Comparison of ENCODE assay signal across 8 mouse cellular contexts in genomic region chr10:43577299-43577996, GRCm38 (mm10). TPM values are rescaled to one million over a fixed set of nuclear protein-coding genes. Genes with fewer than 3 reads are reported as not detected.
DNase-seq lines count a peak whose midpoint lies in the region; ATAC-seq and TF ChIP-seq lines count a peak whose summit lies in the region.

No protein-coding gene starts in this region.

- intact Hi-C loops in left cerebral cortex, postnatal 14 days (cut with DNase I): loop anchor here (5.0 to 10.0 kb wide), 2 partner anchors 325 to 657 kb away; partner anchors contain the start of genes Qrsl1 and Rtn4ip1

- TF ChIP-seq CTCF in forebrain, postnatal 0 days (IDR thresholded peaks at IDR 0.05; ENCODE audit: low read depth): peak; percentile 21; the same call in 1 of the 2 replicates

- H3K36me3 ChIP-seq in forebrain, postnatal 0 days (ENCODE audit: insufficient read depth): no peaks in the 10 kb centered on the region
- peaks cover 15% of the 10 kb centered on the region for H3K36me3 ChIP-seq in limb, embryonic 10.5 days
- H3K36me3 ChIP-seq in midbrain, embryonic 10.5 days: peaks cover 10% of the 10 kb centered on the region

- H3K27ac ChIP-seq in forebrain, postnatal 0 days (ENCODE audit: low read depth, low read length): no peak overlapping the region
- peak overlapping the region; percentile 100 for H3K27ac ChIP-seq in limb, embryonic 10.5 days
- peak overlapping the region; percentile 94 for H3K27ac ChIP-seq in midbrain, embryonic 10.5 days (replicated peaks)

- H3K4me2 ChIP-seq in forebrain, postnatal 0 days (ENCODE audit: low read depth): peak overlapping the region; percentile 90

- peak; percentile 39 to 43 for DNase-seq in B cell, adult 2 months
- DNase-seq in adrenal gland, postnatal 14 days: peak; percentile 60
- DNase-seq in forebrain, postnatal 0 days: no peak
- DNase-seq in limb, embryonic 10.5 days (ENCODE audit: low spot score): peak; percentile 74
- DNase-seq in midbrain, embryonic 10.5 days (ENCODE audit: low spot score): peak; percentile 56
- peak; percentile 55 for DNase-seq in thymus, postnatal 14 days
- no peak for DNase-seq in left cerebral cortex, postnatal 14 days (ENCODE audit: low spot score in 2 of 2)
- no peak for DNase-seq in MN1 (ENCODE audit: low spot score)

- peaks cover 5% of the 10 kb centered on the region; the same call in 1 of the 2 replicates for H3K4me1 ChIP-seq in forebrain, postnatal 0 days (ENCODE audit: insufficient read depth)
- H3K4me1 ChIP-seq in limb, embryonic 10.5 days: peaks cover 21% of the 10 kb centered on the region
- H3K4me1 ChIP-seq in midbrain, embryonic 10.5 days: peaks cover 35% of the 10 kb centered on the region

- peak overlapping the region; percentile 83; the same call in 1 of the 2 replicates for H3K4me3 ChIP-seq in forebrain, postnatal 0 days (ENCODE audit: low read depth, low read length)
- H3K4me3 ChIP-seq in limb, embryonic 10.5 days: peak overlapping the region; percentile 86
- peak overlapping the region; percentile 70 for H3K4me3 ChIP-seq in midbrain, embryonic 10.5 days

- ATAC-seq in forebrain, postnatal 0 days: no peak

- no peaks in the 10 kb centered on the region for H3K27me3 ChIP-seq in forebrain, postnatal 0 days (ENCODE audit: insufficient read depth, low read length)
- H3K27me3 ChIP-seq in limb, embryonic 10.5 days (ENCODE audit: low read depth, poor library complexity, severe bottlenecking): no peaks in the 10 kb centered on the region
- peaks cover 21% of the 10 kb centered on the region for H3K27me3 ChIP-seq in midbrain, embryonic 10.5 days (ENCODE audit: low read depth, poor library complexity, severe bottlenecking)

- peak overlapping the region; percentile 97; the same call in 1 of the 2 replicates for H3K9ac ChIP-seq in forebrain, postnatal 0 days

- WGBS in forebrain, postnatal 0 days: 19% methylated on average over 19 of the region's 19 CpGs
- 16% methylated on average over 19 of the region's 19 CpGs for WGBS in limb, embryonic 10.5 days
- 15% methylated on average over 19 of the region's 19 CpGs for WGBS in midbrain, embryonic 10.5 days

- no peaks in the 10 kb centered on the region for H3K9me3 ChIP-seq in forebrain, postnatal 0 days (ENCODE audit: low read length)
- no peaks in the 10 kb centered on the region for H3K9me3 ChIP-seq in limb, embryonic 10.5 days (replicated peaks)
- no peaks in the 10 kb centered on the region for H3K9me3 ChIP-seq in midbrain, embryonic 10.5 days (replicated peaks)

RNA-seq across cellular contexts. Expression of gene Cd24a, which starts 0.6 kb away (rescaled TPM):
- total RNA-seq in adrenal gland, postnatal 14 days (2021): 67.5 and 81.0 TPM in 2 replicates
- 1,087 and 1,453 TPM in 2 replicates for total RNA-seq in forebrain, postnatal 0 days (2014; rRNA removed)
- 668 and 889 TPM in 2 replicates for polyA plus RNA-seq in forebrain, postnatal 0 days (2015; fragmentation: Nextera tagmentation; extraction: Ambion mirVana)
- polyA plus RNA-seq in limb, embryonic 10.5 days (2016; fragmentation: Nextera tagmentation; extraction: Ambion mirVana): 568 and 623 TPM in 2 replicates
- 269 and 314 TPM in 2 replicates for polyA plus RNA-seq in midbrain, embryonic 10.5 days (2016; fragmentation: Nextera tagmentation; extraction: Ambion mirVana)
- 10 to 100 TPM; 43.8 to 46.5 TPM for total RNA-seq in left cerebral cortex, postnatal 14 days (2021)

RNA-seq across cellular contexts. Expression of gene 1700021F05Rik, which starts 36.7 kb away (rescaled TPM):
- 94.0 and 99.4 TPM in 2 replicates for total RNA-seq in adrenal gland, postnatal 14 days (2021)
- total RNA-seq in forebrain, postnatal 0 days (2014; rRNA removed): 33.7 and 35.2 TPM in 2 replicates
- polyA plus RNA-seq in forebrain, postnatal 0 days (2015; fragmentation: Nextera tagmentation; extraction: Ambion mirVana): 81.3 and 93.3 TPM in 2 replicates
- 59.7 and 63.5 TPM in 2 replicates for polyA plus RNA-seq in limb, embryonic 10.5 days (2016; fragmentation: Nextera tagmentation; extraction: Ambion mirVana)
- polyA plus RNA-seq in midbrain, embryonic 10.5 days (2016; fragmentation: Nextera tagmentation; extraction: Ambion mirVana): 66.7 and 67.4 TPM in 2 replicates
- 10 to 100 TPM; 44.3 to 45.1 TPM for total RNA-seq in left cerebral cortex, postnatal 14 days (2021)

RNA-seq across cellular contexts. Expression of gene Gm9803, which starts 53.6 kb away (rescaled TPM):
- total RNA-seq in adrenal gland, postnatal 14 days (2021): 19.7 and 21.9 TPM in 2 replicates
- 39.4 and 42.3 TPM in 2 replicates for total RNA-seq in forebrain, postnatal 0 days (2014; rRNA removed)
- 16.4 and 23.1 TPM in 2 replicates for polyA plus RNA-seq in forebrain, postnatal 0 days (2015; fragmentation: Nextera tagmentation; extraction: Ambion mirVana)
- polyA plus RNA-seq in limb, embryonic 10.5 days (2016; fragmentation: Nextera tagmentation; extraction: Ambion mirVana): 11.1 and 14.8 TPM in 2 replicates
- 13.9 and 16.8 TPM in 2 replicates for polyA plus RNA-seq in midbrain, embryonic 10.5 days (2016; fragmentation: Nextera tagmentation; extraction: Ambion mirVana)
- total RNA-seq in left cerebral cortex, postnatal 14 days (2021): 1 to 10 TPM; 4.0 to 6.4 TPM

Comparison
In these comparisons a context has a peak if more than half of its experiments do, and no peak if none do; other contexts are left out.
1. DNase-seq: peak in B cell, adult 2 months (2 of 2), adrenal gland, postnatal 14 days (single experiment), limb, embryonic 10.5 days (single experiment), midbrain, embryonic 10.5 days (single experiment) and thymus, postnatal 14 days (single experiment); none in forebrain, postnatal 0 days (single experiment), left cerebral cortex, postnatal 14 days (0 of 2) and MN1 (single experiment).
2. RNA of gene Cd24a, which starts 0.6 kb away (total RNA-seq): 1,087 to 1,453 TPM in forebrain, postnatal 0 days; 67.5 to 81.0 TPM in adrenal gland, postnatal 14 days and 43.8 to 46.5 TPM in left cerebral cortex, postnatal 14 days; every median in the first group is over 10 times any median in the second.
3. Peak in every context shown above with its lines, with median percentiles within 50 percentile points of each other: H3K4me3 ChIP-seq.